Mouse (Mus musculus) embryo, embryonic 10.5 days (tissue): ENCODE results near the gene H2afy.
"Not testable (repeated sequence)": the region's sequence is repeated elsewhere in the genome, so short reads cannot be mapped to it uniquely, and the experiment has no call there.

Experiments used
- DNase-seq: peaks from one replicate; pipeline ENCODE4 v3.0.0-alpha.2; 2015; ENCODE audit warnings: low spot score

Gene H2afy

GRCm38 (mm10) chr13:56072268-56072607, 63.9 kb downstream of the H2afy start:
- peak; percentile 78 for DNase-seq

DNA sequence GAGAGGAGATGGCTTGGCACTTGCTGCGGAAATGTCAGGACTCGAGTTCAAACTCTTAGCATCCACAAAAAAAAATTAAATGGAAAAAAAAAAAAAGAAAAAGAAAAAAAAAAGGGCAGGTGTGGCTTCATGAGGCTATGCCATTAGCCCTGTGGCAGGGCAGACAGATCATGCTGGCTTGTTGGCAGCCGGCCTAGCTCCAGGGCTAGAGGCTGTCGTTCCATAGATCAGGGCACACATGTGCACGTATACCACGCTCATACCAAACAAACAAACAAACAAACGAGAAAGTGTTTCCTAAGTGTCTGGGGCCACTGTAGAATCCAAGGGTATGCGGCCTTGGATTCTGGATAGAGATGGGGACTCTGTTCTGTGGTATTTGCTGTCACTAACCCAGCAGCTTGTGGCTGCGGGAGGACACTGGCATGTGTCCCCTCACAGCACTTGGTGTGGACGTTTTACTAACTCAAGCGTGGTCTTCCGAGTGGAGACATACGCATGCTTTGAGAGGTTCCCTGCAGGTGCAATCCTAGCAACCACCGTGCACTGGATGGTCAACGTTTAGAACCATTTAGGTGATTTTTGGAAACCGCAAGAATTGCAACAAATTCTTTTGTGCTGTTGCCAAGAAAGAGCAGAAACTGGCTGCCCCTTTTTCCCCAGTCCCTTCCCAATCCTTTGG, 64.4 kb downstream of the H2afy start:
- DNase-seq: no peak

GRCm38 (mm10) chr13:56069643-56070042, 66.5 kb downstream of the H2afy start:
- no peak for DNase-seq

DNA sequence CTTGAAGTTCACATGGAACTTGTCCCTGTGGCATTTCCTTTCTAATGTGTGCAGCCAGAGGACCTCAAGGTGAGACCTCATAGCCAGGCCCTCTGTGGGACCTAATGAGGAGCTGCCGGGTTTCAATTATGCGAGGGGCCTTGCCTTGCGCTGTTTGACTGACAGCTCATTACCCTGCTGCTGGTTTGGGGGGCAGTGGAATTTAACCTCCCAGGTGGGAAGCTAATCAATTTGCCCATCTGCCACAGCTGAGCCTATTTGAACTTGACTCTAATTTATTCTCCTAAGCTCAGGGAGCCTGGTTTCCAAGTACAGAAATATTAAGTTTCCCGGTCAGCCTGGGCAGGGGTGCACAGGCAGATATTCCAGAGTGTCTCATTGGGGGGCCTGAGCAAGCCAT, 67.6 kb downstream of the H2afy start:
- DNase-seq: no peak

DNA sequence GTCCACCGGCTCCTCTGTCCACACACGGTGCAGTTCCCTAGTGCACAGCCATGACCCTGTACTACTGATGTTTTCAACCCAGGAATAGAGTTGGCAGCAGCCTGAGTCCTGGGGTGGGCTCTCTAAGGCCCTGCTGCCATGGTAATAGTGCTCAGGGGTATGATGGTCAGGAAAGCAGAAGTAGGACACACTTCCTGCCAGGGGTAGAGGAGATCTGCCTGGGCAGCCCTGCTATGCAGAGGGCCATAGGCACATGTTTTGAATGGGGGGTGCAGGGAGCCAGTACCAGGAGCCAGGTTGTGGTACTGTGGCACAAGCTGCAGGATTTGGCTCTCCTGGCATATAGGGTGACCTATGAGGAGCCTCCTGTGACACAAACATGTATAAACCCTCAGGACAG, 69.3 kb downstream of the H2afy start:
- no peak for DNase-seq

DNA sequence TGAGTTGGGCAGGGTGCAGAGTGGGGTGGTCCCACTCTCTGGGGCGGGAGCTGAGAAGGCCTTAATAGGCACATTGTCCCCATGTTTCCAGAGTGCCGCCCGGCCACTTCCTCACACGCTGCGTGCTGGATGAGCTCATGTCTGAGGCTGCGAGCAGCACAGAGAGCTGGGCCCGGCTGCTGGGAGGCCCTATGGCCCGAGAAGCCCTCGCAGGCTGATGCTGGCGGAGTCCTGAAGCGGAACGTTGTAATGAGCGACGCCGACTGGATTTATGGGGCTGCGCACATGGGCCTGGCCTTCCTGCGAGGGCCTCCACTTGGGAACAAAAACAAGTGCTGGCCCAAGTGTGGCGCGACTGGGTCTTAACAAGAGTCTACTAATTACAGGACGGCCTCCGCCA, 70.0 kb downstream of the H2afy start:
- DNase-seq: no peak

DNA sequence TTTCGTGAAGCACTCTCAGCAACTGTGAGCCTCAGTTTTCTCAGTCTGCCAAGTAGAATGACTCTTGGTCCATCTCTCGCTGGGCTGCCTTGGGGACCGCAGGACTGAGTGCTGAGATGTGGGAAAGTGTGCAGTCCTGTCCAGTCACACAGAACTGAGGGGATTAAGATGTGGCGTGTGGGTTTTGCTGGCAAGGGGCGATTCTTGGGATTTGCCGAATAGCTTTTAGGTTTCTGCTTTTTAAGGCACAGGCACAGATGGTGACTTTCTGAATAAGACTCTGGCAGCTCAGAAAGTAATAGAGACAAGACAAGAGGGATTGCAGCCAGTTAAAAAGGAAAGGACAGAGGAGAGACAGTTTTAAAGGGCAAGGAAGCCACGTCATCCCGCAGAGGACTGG, 78.4 kb downstream of the H2afy start:
- no peak for DNase-seq

DNA sequence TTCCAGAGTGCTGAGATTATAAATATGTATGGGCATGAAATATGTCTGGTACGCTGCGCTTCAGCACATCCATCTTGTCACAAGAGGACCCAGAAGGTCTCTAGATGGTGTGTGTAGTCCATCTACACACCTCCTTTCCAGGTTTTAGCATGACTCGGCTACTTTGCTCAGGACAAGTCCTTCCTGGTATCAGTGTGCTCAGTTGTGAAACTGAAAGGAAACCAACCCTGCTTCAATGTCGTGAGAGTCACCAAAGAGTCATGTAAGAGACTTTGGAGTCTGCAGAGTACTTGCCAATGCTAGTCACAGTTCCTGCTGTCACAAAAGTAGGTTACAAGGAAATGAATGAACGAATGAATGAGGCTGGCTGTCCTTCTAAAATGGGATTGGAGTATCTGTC, 80.4 kb downstream of the H2afy start:
- DNase-seq: no peak

DNA sequence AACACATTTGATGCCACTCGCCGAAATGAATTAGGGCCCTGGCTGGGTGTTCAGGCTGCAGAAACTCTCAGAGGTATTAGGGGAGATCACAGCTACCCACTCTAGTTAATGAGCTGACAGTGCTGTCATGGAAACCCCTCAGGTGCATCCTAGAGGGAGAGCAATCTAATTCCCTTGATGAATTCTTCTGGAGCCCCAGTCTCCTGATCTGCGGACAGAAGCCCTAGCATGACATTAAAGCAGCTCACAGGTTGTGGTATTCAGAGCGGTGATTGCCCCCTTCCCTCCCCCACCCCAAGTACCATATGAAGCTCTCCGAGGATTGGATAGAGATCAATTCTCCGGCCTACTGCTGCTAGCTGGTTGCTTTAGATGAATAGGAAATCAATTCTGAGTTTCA, 82.1 kb downstream of the H2afy start:
- no peak for DNase-seq

GRCm38 (mm10) chr13:56052781-56053180, 83.4 kb downstream of the H2afy start:
- peak; percentile 76 for DNase-seq

DNA sequence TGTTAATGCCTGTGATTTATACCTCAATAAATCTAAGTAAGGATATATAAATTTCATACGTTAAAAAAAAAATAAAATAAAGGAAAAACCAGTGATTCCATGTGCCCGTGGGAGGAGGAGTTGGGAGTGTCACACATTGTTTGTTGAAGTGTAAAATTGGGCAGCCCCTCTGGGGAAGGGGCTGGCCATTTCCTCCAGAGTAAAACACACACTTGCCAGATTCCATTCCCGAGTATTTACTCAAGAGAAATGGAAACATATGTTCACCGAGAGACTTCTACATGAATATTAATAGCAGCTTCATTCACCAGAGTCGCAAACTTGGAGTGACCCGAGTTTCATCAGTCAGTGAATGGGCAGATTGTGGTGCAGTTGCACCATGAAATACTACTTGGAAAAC, 85.9 kb downstream of the H2afy start:
- no peak for DNase-seq

DNA sequence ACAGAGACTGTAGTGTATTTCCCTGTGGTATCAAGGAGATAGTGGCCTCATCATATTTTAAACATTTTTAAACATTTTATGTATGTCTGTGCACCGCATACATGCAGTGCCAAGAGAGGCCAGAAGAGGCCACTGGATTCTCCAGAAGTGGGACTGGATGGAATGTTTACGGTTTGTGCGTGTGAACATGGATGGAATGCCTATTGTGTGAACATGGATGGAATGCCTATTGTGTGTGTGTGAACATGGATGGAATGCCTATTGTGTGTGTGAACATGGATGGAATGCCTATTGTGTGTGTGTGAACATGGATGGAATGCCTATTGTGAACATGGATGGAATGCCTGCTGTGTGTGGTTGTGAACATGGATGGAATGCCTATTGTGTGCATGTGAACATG, 93.9 kb downstream of the H2afy start:
- no peak for DNase-seq

GRCm38 (mm10) chr13:56040621-56041020, 95.5 kb downstream of the H2afy start:
- DNase-seq: no peak

- no peak for DNase-seq
These were observed 96.4 kb downstream of the H2afy start for GRCm38 (mm10) chr13:56039610-56040371.

GRCm38 (mm10) chr13:56029006-56029405, 107.2 kb downstream of the H2afy start:
- DNase-seq: no peak

- not testable (repeated sequence) for DNase-seq
These were observed 108.2 kb downstream of the H2afy start for GRCm38 (mm10) chr13:56027996-56028395.

GRCm38 (mm10) chr13:56026623-56027022, 109.5 kb downstream of the H2afy start:
- no peak for DNase-seq

DNA sequence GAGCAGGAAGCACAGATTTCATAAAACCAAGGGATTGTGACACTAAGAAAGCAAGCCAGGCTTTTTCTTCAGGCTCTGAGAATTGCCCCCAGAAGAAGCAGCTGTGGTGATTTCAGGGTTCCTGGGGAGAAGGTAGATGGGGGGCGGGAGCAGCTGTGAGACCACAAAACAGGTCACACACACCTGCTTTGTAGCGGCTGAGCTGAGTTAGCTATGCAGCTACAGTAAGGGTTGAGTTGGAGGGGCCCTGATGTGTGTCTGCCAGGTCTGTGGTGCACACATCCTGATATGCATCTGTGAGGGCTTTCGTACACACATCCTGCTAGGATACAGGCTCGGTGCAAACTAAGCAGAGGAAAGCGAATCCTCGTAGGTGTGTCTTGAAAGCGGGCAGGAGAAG, 110.1 kb downstream of the H2afy start:
- DNase-seq: no peak

- DNase-seq: peak; percentile 19
These were observed 111.1 kb downstream of the H2afy start for GRCm38 (mm10) chr13:56025027-56025410.

DNA sequence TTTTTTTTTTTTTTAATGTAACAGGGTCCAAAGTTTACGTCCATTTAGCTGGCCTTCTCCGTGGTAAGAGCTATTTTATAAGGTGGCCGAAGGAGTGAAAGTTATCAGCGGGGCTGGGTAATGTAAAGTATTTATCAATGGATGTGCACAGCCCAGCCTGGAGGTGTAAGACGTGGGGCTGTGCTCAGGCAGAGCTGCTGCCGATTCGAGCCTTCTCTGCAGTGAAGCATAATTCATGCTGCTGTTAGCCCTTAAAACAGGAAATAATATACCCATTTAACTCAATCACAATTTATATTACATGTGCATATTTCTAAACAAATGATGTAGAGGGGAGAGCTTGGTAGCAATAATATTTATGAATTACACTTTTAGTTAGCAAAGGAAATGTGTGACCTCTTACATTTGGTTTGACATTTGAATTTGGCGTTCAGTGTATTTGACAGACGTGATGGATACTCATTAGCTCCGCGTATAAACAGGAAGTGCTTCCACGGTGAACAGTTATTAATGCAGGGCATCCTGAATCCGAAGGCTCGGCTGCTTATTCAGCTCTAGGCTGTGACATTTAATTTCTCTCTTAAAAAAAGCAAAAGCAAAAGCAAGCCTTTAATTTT, 111.6 kb downstream of the H2afy start:
- DNase-seq: no peak
